Mouse (Mus musculus): Measurements from ENCODE around the gene Pklr. TPM values are rescaled to one million over a fixed set of nuclear protein-coding genes. Genes with fewer than 3 reads are reported as not detected.

Pklr gene
- polyA plus RNA-seq, 1 experiment: not detected

GRCm38 (mm10) chr3:89163123-89163522 lies 27.2 kb downstream of the Pklr start:
- peaks cover 6% of the 10 kb centered on the region for H3K27me3 ChIP-seq (ENCODE audit: control insufficient read depth, insufficient read depth, insufficient read length)
- H3K36me3 ChIP-seq (ENCODE audit: control insufficient read depth, insufficient read depth): peaks cover 18% of the 10 kb centered on the region
- H3K79me2 ChIP-seq (ENCODE audit: control insufficient read depth, insufficient read depth): peaks cover 32% of the 10 kb centered on the region
- peaks cover 20% of the 10 kb centered on the region for H3K79me3 ChIP-seq (ENCODE audit: low read depth)
- no peak overlapping the region for H3ac ChIP-seq (ENCODE audit: control insufficient read depth, insufficient read length, low read depth)
- peak; percentile 38 for TF ChIP-seq MAX (IDR thresholded peaks at IDR 0.05)
- no peak for TF ChIP-seq MYOG (IDR thresholded peaks at IDR 0.05; ENCODE audit: control insufficient read depth, extremely low read depth, insufficient read length)
- TF ChIP-seq MYOD1 (IDR thresholded peaks at IDR 0.05; ENCODE audit: control insufficient read depth, insufficient read length, low read depth): no peak
- TF ChIP-seq FOSL1 (IDR thresholded peaks at IDR 0.05; ENCODE audit: insufficient read depth, low read length, poor library complexity, severe bottlenecking): peak; percentile 9
- TF ChIP-seq CEBPB (IDR thresholded peaks at IDR 0.05; ENCODE audit: low read depth): no peak
- no peak for TF ChIP-seq CTCF (IDR thresholded peaks at IDR 0.05; ENCODE audit: control insufficient read depth, insufficient read depth, insufficient read length)
- TF ChIP-seq USF1 (IDR thresholded peaks at IDR 0.05; ENCODE audit: low read depth): peak; percentile 96
- no peak overlapping the region for H3K4me3 ChIP-seq (ENCODE audit: insufficient read depth, poor library complexity, severe bottlenecking)

GRCm38 (mm10) chr3:89163643-89164245 lies 27.8 kb downstream of the Pklr start:
- Histone ChIP-seq H3K79me2 (ENCODE audit: control insufficient read depth, insufficient read depth) (peaks cover 37% of the 10 kb centered on the region), H3K4me3 (ENCODE audit: insufficient read depth, poor library complexity, severe bottlenecking) (peak overlapping the region; percentile 60), H3K79me3 (ENCODE audit: low read depth) (peaks cover 20% of the 10 kb centered on the region), H3K36me3 (ENCODE audit: control insufficient read depth, insufficient read depth) (peaks cover 24% of the 10 kb centered on the region), H3ac (ENCODE audit: control insufficient read depth, insufficient read length, low read depth) (no peak overlapping the region), H3K27me3 (ENCODE audit: control insufficient read depth, insufficient read depth, insufficient read length) (no peaks in the 10 kb centered on the region)
- no peak for TF ChIP-seq MYOD1 (IDR thresholded peaks at IDR 0.05; ENCODE audit: control insufficient read depth, insufficient read length, low read depth)
- no peak for TF ChIP-seq CEBPB (IDR thresholded peaks at IDR 0.05; ENCODE audit: low read depth)
- no peak for TF ChIP-seq FOSL1 (IDR thresholded peaks at IDR 0.05; ENCODE audit: insufficient read depth, low read length, poor library complexity, severe bottlenecking)
- no peak for TF ChIP-seq USF1 (IDR thresholded peaks at IDR 0.05; ENCODE audit: low read depth)
- no peak for TF ChIP-seq CTCF (IDR thresholded peaks at IDR 0.05; ENCODE audit: control insufficient read depth, insufficient read depth, insufficient read length)
- TF ChIP-seq MAX (IDR thresholded peaks at IDR 0.05): no peak
- TF ChIP-seq MYOG (IDR thresholded peaks at IDR 0.05; ENCODE audit: control insufficient read depth, extremely low read depth, insufficient read length): no peak

- Histone ChIP-seq H3ac (ENCODE audit: control insufficient read depth, insufficient read length, low read depth) (peak within 1 kb of the TSS; percentile 89), H3K79me2 (ENCODE audit: control insufficient read depth, insufficient read depth) (peaks cover 37% of the 10 kb centered on the region), H3K36me3 (ENCODE audit: control insufficient read depth, insufficient read depth) (peaks cover 33% of the 10 kb centered on the region), H3K27me3 (ENCODE audit: control insufficient read depth, insufficient read depth, insufficient read length) (no peaks in the 10 kb centered on the region), H3K4me3 (ENCODE audit: insufficient read depth, poor library complexity, severe bottlenecking) (peak within 1 kb of the TSS; percentile 60), H3K79me3 (ENCODE audit: low read depth) (peaks cover 20% of the 10 kb centered on the region)
- no peak for TF ChIP-seq CEBPB (IDR thresholded peaks at IDR 0.05; ENCODE audit: low read depth)
- TF ChIP-seq CTCF (IDR thresholded peaks at IDR 0.05; ENCODE audit: control insufficient read depth, insufficient read depth, insufficient read length): no peak
- TF ChIP-seq USF1 (IDR thresholded peaks at IDR 0.05; ENCODE audit: low read depth): peak; percentile 45
These were observed 28.7 kb downstream of the Pklr start, which contains the start of gene Clk2 for GRCm38 (mm10) chr3:89164506-89165267. Clk2 (plus strand) TSS chr3:89164795.

GRCm38 (mm10) chr3:89165268-89165870 lies 29.4 kb downstream of the Pklr start:
- peaks cover 20% of the 10 kb centered on the region for H3K79me3 ChIP-seq (ENCODE audit: low read depth)
- peak overlapping the region; percentile 60 for H3K4me3 ChIP-seq (ENCODE audit: insufficient read depth, poor library complexity, severe bottlenecking)
- peaks cover 37% of the 10 kb centered on the region for H3K79me2 ChIP-seq (ENCODE audit: control insufficient read depth, insufficient read depth)
- TF ChIP-seq MYOD1 (IDR thresholded peaks at IDR 0.05; ENCODE audit: control insufficient read depth, insufficient read length, low read depth) (no peak), MYOG (IDR thresholded peaks at IDR 0.05; ENCODE audit: control insufficient read depth, extremely low read depth, insufficient read length) (no peak), MAX (IDR thresholded peaks at IDR 0.05) (no peak), CTCF (IDR thresholded peaks at IDR 0.05; ENCODE audit: control insufficient read depth, insufficient read depth, insufficient read length) (no peak)
- peaks cover 40% of the 10 kb centered on the region for H3K36me3 ChIP-seq (ENCODE audit: control insufficient read depth, insufficient read depth)
- no peaks in the 10 kb centered on the region for H3K27me3 ChIP-seq (ENCODE audit: control insufficient read depth, insufficient read depth, insufficient read length)
- H3ac ChIP-seq (ENCODE audit: control insufficient read depth, insufficient read length, low read depth): peak overlapping the region; percentile 89

- TF ChIP-seq CTCF (IDR thresholded peaks at IDR 0.05; ENCODE audit: control insufficient read depth, insufficient read depth, insufficient read length) (no peak), MYOG (IDR thresholded peaks at IDR 0.05; ENCODE audit: control insufficient read depth, extremely low read depth, insufficient read length) (no peak), MAX (IDR thresholded peaks at IDR 0.05) (no peak), CEBPB (IDR thresholded peaks at IDR 0.05; ENCODE audit: low read depth) (no peak), FOSL1 (IDR thresholded peaks at IDR 0.05; ENCODE audit: insufficient read depth, low read length, poor library complexity, severe bottlenecking) (no peak), MYOD1 (IDR thresholded peaks at IDR 0.05; ENCODE audit: control insufficient read depth, insufficient read length, low read depth) (no peak), USF1 (IDR thresholded peaks at IDR 0.05; ENCODE audit: low read depth) (no peak)
- no peak overlapping the region for H3K4me3 ChIP-seq (ENCODE audit: insufficient read depth, poor library complexity, severe bottlenecking)
- H3K36me3 ChIP-seq (ENCODE audit: control insufficient read depth, insufficient read depth): peaks cover 55% of the 10 kb centered on the region
- peaks cover 37% of the 10 kb centered on the region for H3K79me2 ChIP-seq (ENCODE audit: control insufficient read depth, insufficient read depth)
- H3K27me3 ChIP-seq (ENCODE audit: control insufficient read depth, insufficient read depth, insufficient read length): no peaks in the 10 kb centered on the region
- no peak overlapping the region for H3ac ChIP-seq (ENCODE audit: control insufficient read depth, insufficient read length, low read depth)
- peaks cover 20% of the 10 kb centered on the region for H3K79me3 ChIP-seq (ENCODE audit: low read depth)
These were observed 31.0 kb downstream of the Pklr start for GRCm38 (mm10) chr3:89166945-89167344.
